Mouse (Mus musculus): Measurements from ENCODE around the gene Ubxn7. TPM values are rescaled to one million over a fixed set of nuclear protein-coding genes. Genes with fewer than 3 reads are reported as not detected.

Ubxn7 gene
- polyA plus RNA-seq, 1 experiment from 2014 or later = 24.6 TPM

- no peak overlapping the region for H3K27ac ChIP-seq (ENCODE audit: poor library complexity, severe bottlenecking)
- WGBS = 93% methylated on average over 2 of the region's 2 CpGs
- ATAC-seq (ENCODE audit: insufficient number of reproducible peaks, low FRiP score) = no peak
- no peaks in the 10 kb centered on the region for H3K27me3 ChIP-seq (replicated peaks)
- H3K4me2 ChIP-seq = no peak overlapping the region
- no peak overlapping the region for H3K9ac ChIP-seq
- H3K9me3 ChIP-seq (replicated peaks) = 0 out of 2 replicates have a peak, but pooled peaks cover 3% of the 10 kb centered on the region
- no peak overlapping the region for H3K4me3 ChIP-seq
- peaks cover 78% of the 10 kb centered on the region for H3K36me3 ChIP-seq
- no peaks in the 10 kb centered on the region for H3K4me1 ChIP-seq (replicated peaks)
Observed at GRCm38 (mm10) chr16:32379575-32379974, 47.5 kb downstream of the Ubxn7 start.

GRCm38 (mm10) chr16:32382901-32383300 lies 50.8 kb downstream of the Ubxn7 start:
- 0 out of 2 replicates have a peak, but pooled peaks cover 3% of the 10 kb centered on the region for H3K9me3 ChIP-seq (replicated peaks)
- peaks cover 69% of the 10 kb centered on the region for H3K36me3 ChIP-seq
- H3K9ac ChIP-seq = no peak overlapping the region
- no peak for ATAC-seq (ENCODE audit: insufficient number of reproducible peaks, low FRiP score)
- no peaks in the 10 kb centered on the region for H3K4me1 ChIP-seq (replicated peaks)
- H3K27me3 ChIP-seq (replicated peaks) = no peaks in the 10 kb centered on the region
- H3K27ac ChIP-seq (ENCODE audit: poor library complexity, severe bottlenecking) = no peak overlapping the region
- H3K4me3 ChIP-seq = no peak overlapping the region
- no peak overlapping the region for H3K4me2 ChIP-seq

GRCm38 (mm10) chr16:32384885-32385284 lies 52.8 kb downstream of the Ubxn7 start:
- no peak for ATAC-seq (ENCODE audit: insufficient number of reproducible peaks, low FRiP score)
- Histone ChIP-seq H3K9me3 (replicated peaks) (no peaks in the 10 kb centered on the region), H3K4me2 (no peak overlapping the region), H3K9ac (no peak overlapping the region), H3K4me3 (no peak overlapping the region), H3K27me3 (replicated peaks) (no peaks in the 10 kb centered on the region), H3K36me3 (peaks cover 52% of the 10 kb centered on the region), H3K27ac (ENCODE audit: poor library complexity, severe bottlenecking) (no peak overlapping the region), H3K4me1 (replicated peaks) (no peaks in the 10 kb centered on the region)
- WGBS = 65% methylated on average over 2 of the region's 2 CpGs

- 89% methylated on average over 3 of the region's 3 CpGs for WGBS
- ATAC-seq (ENCODE audit: insufficient number of reproducible peaks, low FRiP score) = no peak
- H3K9me3 ChIP-seq (replicated peaks) = no peaks in the 10 kb centered on the region
- no peak overlapping the region for H3K27ac ChIP-seq (ENCODE audit: poor library complexity, severe bottlenecking)
- no peak overlapping the region for H3K4me2 ChIP-seq
- H3K27me3 ChIP-seq (replicated peaks) = no peaks in the 10 kb centered on the region
- H3K4me3 ChIP-seq = no peak overlapping the region
- no peaks in the 10 kb centered on the region for H3K4me1 ChIP-seq (replicated peaks)
- H3K36me3 ChIP-seq = peaks cover 53% of the 10 kb centered on the region
- H3K9ac ChIP-seq = no peak overlapping the region
Observed at GRCm38 (mm10) chr16:32386826-32387225, 54.8 kb downstream of the Ubxn7 start.

- no peaks in the 10 kb centered on the region for H3K4me1 ChIP-seq (replicated peaks)
- no peak overlapping the region for H3K9ac ChIP-seq
- no peak for ATAC-seq (ENCODE audit: insufficient number of reproducible peaks, low FRiP score)
- H3K9me3 ChIP-seq (replicated peaks) = no peaks in the 10 kb centered on the region
- no peaks in the 10 kb centered on the region for H3K27me3 ChIP-seq (replicated peaks)
- peaks cover 48% of the 10 kb centered on the region for H3K36me3 ChIP-seq
- H3K4me2 ChIP-seq = no peak overlapping the region
- H3K27ac ChIP-seq (ENCODE audit: poor library complexity, severe bottlenecking) = no peak overlapping the region
- no peak overlapping the region for H3K4me3 ChIP-seq
Observed at GRCm38 (mm10) chr16:32389049-32389448, 57.0 kb downstream of the Ubxn7 start.

GRCm38 (mm10) chr16:32389841-32390240 lies 57.8 kb downstream of the Ubxn7 start:
- Histone ChIP-seq H3K27ac (ENCODE audit: poor library complexity, severe bottlenecking) (no peak overlapping the region), H3K36me3 (peaks cover 45% of the 10 kb centered on the region), H3K27me3 (replicated peaks) (no peaks in the 10 kb centered on the region), H3K4me3 (no peak overlapping the region), H3K9me3 (replicated peaks) (no peaks in the 10 kb centered on the region), H3K9ac (no peak overlapping the region), H3K4me2 (no peak overlapping the region), H3K4me1 (replicated peaks) (no peaks in the 10 kb centered on the region)
- WGBS = 79% methylated on average over 3 of the region's 3 CpGs
- no peak for ATAC-seq (ENCODE audit: insufficient number of reproducible peaks, low FRiP score)

GRCm38 (mm10) chr16:32390882-32391281 lies 58.8 kb downstream of the Ubxn7 start:
- Histone ChIP-seq H3K9ac (no peak overlapping the region), H3K4me2 (no peak overlapping the region), H3K27me3 (replicated peaks) (no peaks in the 10 kb centered on the region), H3K9me3 (replicated peaks) (no peaks in the 10 kb centered on the region), H3K4me1 (replicated peaks) (peaks cover 5% of the 10 kb centered on the region), H3K36me3 (peaks cover 36% of the 10 kb centered on the region), H3K4me3 (no peak overlapping the region), H3K27ac (ENCODE audit: poor library complexity, severe bottlenecking) (no peak overlapping the region)
- WGBS = 89% methylated on average over 3 of the region's 3 CpGs
- ATAC-seq (ENCODE audit: insufficient number of reproducible peaks, low FRiP score) = no peak

- H3K27ac ChIP-seq (ENCODE audit: poor library complexity, severe bottlenecking) = peak overlapping the region; percentile 71; the same call in 1 of the 2 replicates
- WGBS = 56% methylated on average over 6 of the region's 6 CpGs
Observed at GRCm38 (mm10) chr16:32395679-32396540, 63.9 kb downstream of the Ubxn7 start.

GRCm38 (mm10) chr16:32396541-32396835 lies 64.4 kb downstream of the Ubxn7 start:
- Histone ChIP-seq H3K4me3 (no peak overlapping the region), H3K9ac (no peak overlapping the region), H3K27ac (ENCODE audit: poor library complexity, severe bottlenecking) (peak overlapping the region; percentile 71; the same call in 1 of the 2 replicates), H3K4me1 (replicated peaks) (peaks cover 15% of the 10 kb centered on the region), H3K27me3 (replicated peaks) (no peaks in the 10 kb centered on the region), H3K36me3 (peaks cover 16% of the 10 kb centered on the region), H3K4me2 (no peak overlapping the region), H3K9me3 (replicated peaks) (no peaks in the 10 kb centered on the region)
- ATAC-seq (ENCODE audit: insufficient number of reproducible peaks, low FRiP score) = no peak
- WGBS = 58% methylated on average over 3 of the region's 3 CpGs

More at GRCm38 (mm10) chr16:32395679-32396540, 63.9 kb downstream of the Ubxn7 start:
- H3K9me3 ChIP-seq (replicated peaks) = no peaks in the 10 kb centered on the region
- H3K4me3 ChIP-seq = no peak overlapping the region
- H3K4me1 ChIP-seq (replicated peaks) = peaks cover 15% of the 10 kb centered on the region
- H3K36me3 ChIP-seq = peaks cover 21% of the 10 kb centered on the region
- no peaks in the 10 kb centered on the region for H3K27me3 ChIP-seq (replicated peaks)
- no peak overlapping the region for H3K4me2 ChIP-seq
- no peak overlapping the region for H3K9ac ChIP-seq
- no peak for ATAC-seq (ENCODE audit: insufficient number of reproducible peaks, low FRiP score)

GRCm38 (mm10) chr16:32398206-32398605 lies 66.1 kb downstream of the Ubxn7 start:
- Histone ChIP-seq H3K27ac (ENCODE audit: poor library complexity, severe bottlenecking) (no peak overlapping the region), H3K9ac (no peak overlapping the region), H3K9me3 (replicated peaks) (no peaks in the 10 kb centered on the region), H3K36me3 (peaks cover 6% of the 10 kb centered on the region), H3K4me1 (replicated peaks) (peaks cover 15% of the 10 kb centered on the region), H3K4me2 (no peak overlapping the region), H3K4me3 (no peak overlapping the region), H3K27me3 (replicated peaks) (no peaks in the 10 kb centered on the region)
- 78% methylated on average over 3 of the region's 3 CpGs for WGBS
- ATAC-seq (ENCODE audit: insufficient number of reproducible peaks, low FRiP score) = no peak

- Histone ChIP-seq H3K4me1 (replicated peaks) (peaks cover 15% of the 10 kb centered on the region), H3K9ac (no peak within 1 kb of the TSS), H3K9me3 (replicated peaks) (no peaks in the 10 kb centered on the region), H3K4me3 (no peak within 1 kb of the TSS), H3K36me3 (no peaks in the 10 kb centered on the region), H3K4me2 (no peak within 1 kb of the TSS), H3K27me3 (replicated peaks) (no peaks in the 10 kb centered on the region), H3K27ac (ENCODE audit: poor library complexity, severe bottlenecking) (no peak within 1 kb of the TSS)
- 82% methylated on average over 7 of the region's 7 CpGs for WGBS
- no peak for ATAC-seq (ENCODE audit: insufficient number of reproducible peaks, low FRiP score)
Observed at GRCm38 (mm10) chr16:32400267-32400666, 68.2 kb downstream of the Ubxn7 start, which contains the start of gene Tm4sf19. TSS of gene Tm4sf19 (plus strand) at chr16:32400506.
